Mouse (Mus musculus): Measurements from ENCODE around the gene Ssx2ip.

Gene Ssx2ip

GRCm38 (mm10) chr3:146404311-146405201 is at the start of gene Ssx2ip:
Gene Ssx2ip (plus strand): TSS chr3:146404642.
- DNase-seq (ENCODE audit: extremely low spot score, low spot score): peak; percentile 100

- no peak for DNase-seq (ENCODE audit: extremely low spot score, low spot score)
Measured at GRCm38 (mm10) chr3:146355146-146355545, 49.3 kb upstream of the Ssx2ip start.

- no peak for DNase-seq (ENCODE audit: extremely low spot score, low spot score)
Measured at GRCm38 (mm10) chr3:146365471-146365870, 39.0 kb upstream of the Ssx2ip start.

- DNase-seq (ENCODE audit: extremely low spot score, low spot score): no peak
Measured at GRCm38 (mm10) chr3:146367058-146367457, 37.4 kb upstream of the Ssx2ip start.

- no peak for DNase-seq (ENCODE audit: extremely low spot score, low spot score)
Measured at GRCm38 (mm10) chr3:146370553-146371095, 33.8 kb upstream of the Ssx2ip start.

GRCm38 (mm10) chr3:146371201-146371600 is 33.2 kb upstream of the Ssx2ip start:
- DNase-seq (ENCODE audit: extremely low spot score, low spot score): no peak

- DNase-seq (ENCODE audit: extremely low spot score, low spot score): no peak
Measured at GRCm38 (mm10) chr3:146374596-146375175, 29.8 kb upstream of the Ssx2ip start.

GRCm38 (mm10) chr3:146375224-146375657 is 29.2 kb upstream of the Ssx2ip start:
- DNase-seq (ENCODE audit: extremely low spot score, low spot score): no peak

GRCm38 (mm10) chr3:146376337-146377130 is 27.9 kb upstream of the Ssx2ip start:
- no peak for DNase-seq (ENCODE audit: extremely low spot score, low spot score)

GRCm38 (mm10) chr3:146377216-146377615 is 27.2 kb upstream of the Ssx2ip start:
- no peak for DNase-seq (ENCODE audit: extremely low spot score, low spot score)

GRCm38 (mm10) chr3:146378753-146379152 is 25.7 kb upstream of the Ssx2ip start:
- no peak for DNase-seq (ENCODE audit: extremely low spot score, low spot score)

GRCm38 (mm10) chr3:146379740-146380466 is 24.5 kb upstream of the Ssx2ip start:
- peak; percentile 29 for DNase-seq (ENCODE audit: extremely low spot score, low spot score)

- DNase-seq (ENCODE audit: extremely low spot score, low spot score): no peak
Measured at GRCm38 (mm10) chr3:146380874-146381273, 23.6 kb upstream of the Ssx2ip start.

GRCm38 (mm10) chr3:146381471-146381870 is 23.0 kb upstream of the Ssx2ip start:
- DNase-seq (ENCODE audit: extremely low spot score, low spot score): no peak

- no peak for DNase-seq (ENCODE audit: extremely low spot score, low spot score)
Measured at GRCm38 (mm10) chr3:146386800-146387199, 17.6 kb upstream of the Ssx2ip start.

- DNase-seq (ENCODE audit: extremely low spot score, low spot score): no peak
Measured at GRCm38 (mm10) chr3:146392656-146393321, 11.7 kb upstream of the Ssx2ip start.

GRCm38 (mm10) chr3:146393641-146394100 is 10.8 kb upstream of the Ssx2ip start:
- no peak for DNase-seq (ENCODE audit: extremely low spot score, low spot score)

- DNase-seq (ENCODE audit: extremely low spot score, low spot score): no peak
Measured at GRCm38 (mm10) chr3:146396256-146396655, 8.2 kb upstream of the Ssx2ip start.

GRCm38 (mm10) chr3:146396934-146397333 is 7.5 kb upstream of the Ssx2ip start:
- no peak for DNase-seq (ENCODE audit: extremely low spot score, low spot score)

GRCm38 (mm10) chr3:146397847-146398246 is 6.6 kb upstream of the Ssx2ip start:
- no peak for DNase-seq (ENCODE audit: extremely low spot score, low spot score)

Data from neural tube, embryonic 10.5 days (tissue).